Mouse (Mus musculus) left cerebral cortex, adult 2 months (tissue): ENCODE results near the gene Raver2. TPM values are rescaled to one million over a fixed set of nuclear protein-coding genes. Genes with fewer than 3 reads are reported as not detected.

Experiments used
- DNase-seq, 2 experiments: peaks; one replicate each; pipeline ENCODE4 v3.0.0; 2021 to 2022; ENCODE audit warnings: low spot score in 2 of 2, mixed read lengths in 1 of 2; ENCODE audit errors: extremely low spot score in 1 of 2
- H3K27ac ChIP-seq: fragments of 200-600 bp; 2 replicates; pipeline ENCODE4 v1.8.1; 2022
- H3K4me3 ChIP-seq: fragments of 200-600 bp; 2 replicates; pipeline ENCODE4 v1.8.1; 2022
- CTCF ChIP-seq: fragments of 200-600 bp; IDR thresholded peaks from 2 replicates; pipeline ENCODE4 v1.8.1; 2022; ENCODE audit warnings: antibody characterized with exemption, mild to moderate bottlenecking, moderate library complexity
- intact Hi-C: fragments of 180-260 bp; cut with DNase I; formaldehyde crosslinking; loops from one replicate; pipeline ENCODE4 v1.15.1; 2025
- total RNA-seq, 2 experiments: library from RNA; stranded (reverse); gene quantifications; 2 replicates each; pipeline ENCODE4 v1.2.3; 2021

Raver2 gene
- total RNA-seq, 2 experiments from 2014 or later: 18.1 to 22.3 TPM

GRCm38 (mm10) chr4:101179836-101180235 lies 111.1 kb downstream of the Raver2 start:
- intact Hi-C loops: loop anchor here (5.0 kb wide), 1 partner anchor 87 kb away; the partner anchor contains the start of gene Jak1
- Histone ChIP-seq H3K27ac (no peak overlapping the region), H3K4me3 (no peak overlapping the region)
- no peak for DNase-seq
- TF ChIP-seq CTCF: no peak

- DNase-seq: no peak
- intact Hi-C loops: loop anchor here (5.0 kb wide), 1 partner anchor 87 kb away; the partner anchor contains the start of gene Jak1
- Histone ChIP-seq H3K4me3 (no peak overlapping the region), H3K27ac (no peak overlapping the region)
- no peak for TF ChIP-seq CTCF
These were observed 111.9 kb downstream of the Raver2 start for GRCm38 (mm10) chr4:101180681-101181080.

- DNase-seq: peak in 1 of 2 experiments; percentile 36
- TF ChIP-seq CTCF: no peak; the same call in 1 of the 2 replicates
- intact Hi-C loops: loop anchor here (5.0 kb wide), 1 partner anchor 85 kb away; the partner anchor contains the start of gene Jak1
- Histone ChIP-seq H3K4me3 (no peak overlapping the region), H3K27ac (peak overlapping the region; percentile 16; the same call in 1 of the 2 replicates)
These were observed 113.8 kb downstream of the Raver2 start for GRCm38 (mm10) chr4:101182603-101183011.

GRCm38 (mm10) chr4:101185216-101185615 lies 116.4 kb downstream of the Raver2 start:
- no peak for DNase-seq
- intact Hi-C loops: no loop called here
- TF ChIP-seq CTCF: no peak
- H3K27ac ChIP-seq: no peak overlapping the region
- H3K4me3 ChIP-seq: no peak overlapping the region

GRCm38 (mm10) chr4:101186591-101186990 lies 117.8 kb downstream of the Raver2 start:
- DNase-seq: no peak
- Histone ChIP-seq H3K4me3 (no peak overlapping the region), H3K27ac (no peak overlapping the region)
- no peak for TF ChIP-seq CTCF
- intact Hi-C loops: no loop called here

GRCm38 (mm10) chr4:101187381-101187780 lies 118.6 kb downstream of the Raver2 start:
- Histone ChIP-seq H3K4me3 (no peak overlapping the region), H3K27ac (no peak overlapping the region)
- no peak for TF ChIP-seq CTCF
- intact Hi-C loops: no loop called here
- no peak for DNase-seq

GRCm38 (mm10) chr4:101192241-101192976 lies 123.6 kb downstream of the Raver2 start:
- DNase-seq: no peak
- intact Hi-C loops: no loop called here
- Histone ChIP-seq H3K4me3 (no peak overlapping the region), H3K27ac (no peak overlapping the region)
- TF ChIP-seq CTCF: no peak

- no peak for TF ChIP-seq CTCF
- no peak overlapping the region for H3K27ac ChIP-seq
- intact Hi-C loops: no loop called here
- no peak overlapping the region for H3K4me3 ChIP-seq
- no peak for DNase-seq
These were observed 125.4 kb downstream of the Raver2 start for GRCm38 (mm10) chr4:101194170-101194569.

GRCm38 (mm10) chr4:101196407-101196806 lies 127.6 kb downstream of the Raver2 start:
- TF ChIP-seq CTCF: no peak
- Histone ChIP-seq H3K27ac (no peak overlapping the region), H3K4me3 (no peak overlapping the region)
- intact Hi-C loops: loop anchor here (5.0 kb wide), 1 partner anchor 66 kb away; no protein-coding TSS in a partner anchor
- DNase-seq: no peak

GRCm38 (mm10) chr4:101197421-101198170 lies 128.8 kb downstream of the Raver2 start:
- Histone ChIP-seq H3K4me3 (no peak overlapping the region), H3K27ac (peak overlapping the region; percentile 34; the same call in 1 of the 2 replicates)
- TF ChIP-seq CTCF: no peak
- intact Hi-C loops: loop anchor here (5.0 kb wide), 1 partner anchor 65 kb away; no protein-coding TSS in a partner anchor
- DNase-seq: no peak

GRCm38 (mm10) chr4:101198333-101198732 lies 129.6 kb downstream of the Raver2 start:
- Histone ChIP-seq H3K27ac (peak overlapping the region; percentile 34), H3K4me3 (no peak overlapping the region)
- intact Hi-C loops: loop anchor here (5.0 kb wide), 1 partner anchor 64 kb away; no protein-coding TSS in a partner anchor
- peak; percentile 36 for TF ChIP-seq CTCF
- DNase-seq: peak; percentile 26 to 31
